Mouse (Mus musculus): ENCODE measurements at regions not wholly inside any gene's neighbourhood (a gene's known extent, or its start where the extent isn't known, plus 50 kb on each side); places are given as distances from the start of the nearest gene placed in this dataset.

- DNase-seq (ENCODE audit: low spot score) = no peak
Observed at GRCm38 (mm10) chr7:72738324-72738944, 432.0 kb upstream of the Mctp2 start.

- no peak for DNase-seq (ENCODE audit: low spot score)
Observed at GRCm38 (mm10) chr7:72742376-72742775, 436.0 kb upstream of the Mctp2 start.

GRCm38 (mm10) chr7:72751501-72751917 is 445.1 kb upstream of the Mctp2 start:
- no peak for DNase-seq (ENCODE audit: low spot score)

GRCm38 (mm10) chr7:72753053-72753559 is 446.7 kb upstream of the Mctp2 start:
- no peak for DNase-seq (ENCODE audit: low spot score)

GRCm38 (mm10) chr7:72762711-72763110 is 456.3 kb upstream of the Mctp2 start:
- no peak for DNase-seq (ENCODE audit: low spot score)

- DNase-seq (ENCODE audit: low spot score) = no peak
Observed at GRCm38 (mm10) chr7:72768705-72769104, 462.3 kb upstream of the Mctp2 start.

GRCm38 (mm10) chr7:72774031-72774770 is 467.8 kb upstream of the Mctp2 start:
- no peak for DNase-seq (ENCODE audit: low spot score)

- DNase-seq (ENCODE audit: low spot score) = no peak
Observed at GRCm38 (mm10) chr7:72774771-72775119, 468.3 kb upstream of the Mctp2 start.

GRCm38 (mm10) chr7:72787306-72787705 is 480.9 kb upstream of the Mctp2 start:
- DNase-seq (ENCODE audit: low spot score) = no peak

GRCm38 (mm10) chr7:72788261-72788660 is 481.9 kb upstream of the Mctp2 start:
- no peak for DNase-seq (ENCODE audit: low spot score)

- no peak for DNase-seq (ENCODE audit: low spot score)
Observed at GRCm38 (mm10) chr7:72822142-72822541, 515.7 kb upstream of the Mctp2 start.

- DNase-seq (ENCODE audit: low spot score) = no peak
Observed at GRCm38 (mm10) chr7:72826597-72826996, 520.2 kb upstream of the Mctp2 start.

- DNase-seq (ENCODE audit: low spot score) = no peak
Observed at GRCm38 (mm10) chr7:72835423-72835822, 529.0 kb upstream of the Mctp2 start.

GRCm38 (mm10) chr7:72836026-72836425 is 529.6 kb upstream of the Mctp2 start:
- DNase-seq (ENCODE audit: low spot score) = no peak

- no peak for DNase-seq (ENCODE audit: low spot score)
Observed at GRCm38 (mm10) chr7:72836457-72836985, 530.1 kb upstream of the Mctp2 start.

GRCm38 (mm10) chr7:72837992-72838655 is 531.7 kb upstream of the Mctp2 start:
- no peak for DNase-seq (ENCODE audit: low spot score)

GRCm38 (mm10) chr7:72851346-72851745 is 524.0 kb upstream of the Rgma start:
- DNase-seq (ENCODE audit: low spot score) = no peak

GRCm38 (mm10) chr7:72854501-72855002 is 520.8 kb upstream of the Rgma start:
- DNase-seq (ENCODE audit: low spot score) = no peak

- no peak for DNase-seq (ENCODE audit: low spot score)
Observed at GRCm38 (mm10) chr7:72866966-72867754, 508.1 kb upstream of the Rgma start.

- no peak for DNase-seq (ENCODE audit: low spot score)
Observed at GRCm38 (mm10) chr7:72869068-72869467, 506.2 kb upstream of the Rgma start.

GRCm38 (mm10) chr7:72900816-72901215 is 474.5 kb upstream of the Rgma start:
- DNase-seq (ENCODE audit: low spot score) = no peak

GRCm38 (mm10) chr7:72905891-72906290 is 469.4 kb upstream of the Rgma start:
- no peak for DNase-seq (ENCODE audit: low spot score)

All from urinary bladder, postnatal 10 days (tissue).